ENCODE assay signal across 16 mouse cellular contexts in genomic region chr7:117229619-117230018, GRCm38 (mm10).
DNase-seq lines count a peak whose midpoint lies in the region; ATAC-seq and TF ChIP-seq lines count a peak whose summit lies in the region.
"Had no signal": no experiment of that assay in that cellular context is flagged by ENCODE, and none has a peak within 500 bp of the region (broad histone marks: within the 10 kb centered on the region; RNA-seq: fewer than 3 reads in every experiment).

No protein-coding gene starts in this region.

- H3K27me3 ChIP-seq in intestine, embryonic 15.5 days (replicated peaks), result no peaks in the 10 kb centered on the region
- H3K27me3 ChIP-seq in intestine, postnatal 0 days (replicated peaks; ENCODE audit: control insufficient read depth, insufficient read depth, low read length), result no peaks in the 10 kb centered on the region
- H3K27me3 ChIP-seq: forebrain, embryonic 13.5 days; heart, embryonic 12.5 days; hindbrain, embryonic 15.5 days had no signal

- no peaks in the 10 kb centered on the region for H3K4me1 ChIP-seq in intestine, embryonic 15.5 days (replicated peaks)
- H3K4me1 ChIP-seq in intestine, postnatal 0 days (replicated peaks; ENCODE audit: control insufficient read depth, insufficient read depth, low read length), result no peaks in the 10 kb centered on the region
- H3K4me1 ChIP-seq: forebrain, embryonic 13.5 days had no signal

- ATAC-seq in intestine, embryonic 15.5 days, result peak; percentile 36; the same call in 1 of the 2 replicates
- no peak for ATAC-seq in intestine, postnatal 0 days
- ATAC-seq: forebrain, embryonic 13.5 days; forebrain, postnatal 0 days had no signal

- no peak for TF ChIP-seq CTCF in intestine, postnatal 0 days (IDR thresholded peaks at IDR 0.05; ENCODE audit: low read depth)

- no peak overlapping the region for H3K4me2 ChIP-seq in intestine, embryonic 15.5 days (replicated peaks)
- H3K4me2 ChIP-seq in intestine, postnatal 0 days (replicated peaks; ENCODE audit: low read depth), result no peak overlapping the region
- H3K4me2 ChIP-seq: forebrain, embryonic 13.5 days; heart, embryonic 12.5 days; hindbrain, embryonic 15.5 days had no signal

- H3K36me3 ChIP-seq in intestine, embryonic 15.5 days, result no peaks in the 10 kb centered on the region
- H3K36me3 ChIP-seq in intestine, postnatal 0 days (ENCODE audit: control insufficient read depth, insufficient read depth), result no peaks in the 10 kb centered on the region
- H3K36me3 ChIP-seq: heart, embryonic 12.5 days; hindbrain, embryonic 15.5 days had no signal

- peak; percentile 6 for DNase-seq in Muller cell, postnatal 12 days (ENCODE audit: inconsistent ontology term)
- peak; percentile 42 for DNase-seq in embryo, embryonic 10.5 days (ENCODE audit: low spot score)
- peak; percentile 44 for DNase-seq in yolk sac, embryonic 10.5 days (ENCODE audit: low spot score)
- DNase-seq in adrenal gland, postnatal 4 days (ENCODE audit: low spot score in 2 of 2), result no peak
- DNase-seq: adrenal gland, adult 8-10 months; cerebellum, adult 11-12 months; cerebellum, adult 9-10 months; cerebellum, postnatal 25 days; forebrain, postnatal 0 days; gastrocnemius, postnatal 14 days; heart, postnatal 36 days had no signal

- no peak overlapping the region for H3K9ac ChIP-seq in intestine, embryonic 15.5 days
- no peak overlapping the region for H3K9ac ChIP-seq in intestine, postnatal 0 days (ENCODE audit: low read depth, low read length)
- H3K9ac ChIP-seq: forebrain, embryonic 13.5 days; forebrain, postnatal 0 days; heart, embryonic 12.5 days; hindbrain, embryonic 15.5 days had no signal

- no peaks in the 10 kb centered on the region for H3K9me3 ChIP-seq in intestine, embryonic 15.5 days
- H3K9me3 ChIP-seq in intestine, postnatal 0 days (ENCODE audit: control insufficient read depth), result no peaks in the 10 kb centered on the region
- H3K9me3 ChIP-seq: forebrain, embryonic 13.5 days; heart, embryonic 12.5 days; hindbrain, embryonic 15.5 days had no signal

- no peak overlapping the region for H3K4me3 ChIP-seq in intestine, embryonic 15.5 days (replicated peaks)
- H3K4me3 ChIP-seq in intestine, postnatal 0 days (ENCODE audit: low read depth, low read length), result no peak overlapping the region
- H3K4me3 ChIP-seq: forebrain, embryonic 13.5 days; heart, embryonic 12.5 days; hindbrain, embryonic 15.5 days had no signal

- H3K27ac ChIP-seq in intestine, embryonic 15.5 days, result no peak overlapping the region
- H3K27ac ChIP-seq in intestine, postnatal 0 days (ENCODE audit: low read depth, low read length), result no peak overlapping the region
- H3K27ac ChIP-seq: forebrain, embryonic 13.5 days; hindbrain, embryonic 15.5 days had no signal

- 20% methylated on average over 5 of the region's 5 CpGs for WGBS in intestine, embryonic 15.5 days
- 18% methylated on average over 5 of the region's 5 CpGs for WGBS in intestine, postnatal 0 days

Comparison
In these comparisons a context has a peak if more than half of its experiments do, and no peak if none do; other contexts are left out.
1. DNase-seq: peak in Muller cell, postnatal 12 days (single experiment), embryo, embryonic 10.5 days (single experiment) and yolk sac, embryonic 10.5 days (single experiment); none in adrenal gland, postnatal 4 days (0 of 2).